Mouse (Mus musculus) intestine, embryonic 16.5 days (tissue): ENCODE measurements around the gene Lce1b. TPM values are rescaled to one million over a fixed set of nuclear protein-coding genes. Genes with fewer than 3 reads are reported as not detected.
"Not testable (repeated sequence)": the region's sequence is repeated elsewhere in the genome, so short reads cannot be mapped to it uniquely, and the experiment has no call there.

Experiments used
- ATAC-seq: fragments of 200-750 bp; cut with Nextera tagmentation; 2 replicates; pipeline ENCODE4 v1.8.0; 2017; ENCODE audit warnings: moderate TSS enrichment, moderate library complexity
- H3K27ac ChIP-seq: fragments of 300-500 bp; sonication (generic); 2 replicates; pipeline ENCODE4 v1.5.1; 2014; ENCODE audit warnings: mild to moderate bottlenecking, low read length
- H3K27me3 ChIP-seq: fragments of 300-500 bp; sonication (generic); replicated peaks from 2 replicates; pipeline ENCODE4 v1.6.1; 2014; ENCODE audit warnings: low read length, control low read depth, mixed read lengths; ENCODE audit not compliant: control insufficient read depth, insufficient read depth
- H3K36me3 ChIP-seq: fragments of 300-500 bp; sonication (generic); 2 replicates; pipeline ENCODE4 v1.6.1; 2014; ENCODE audit warnings: low read length, control low read depth; ENCODE audit not compliant: control insufficient read depth, insufficient read depth
- H3K4me1 ChIP-seq: fragments of 300-500 bp; sonication (generic); 2 replicates; pipeline ENCODE4 v1.6.1; 2014; ENCODE audit warnings: low read length, control low read depth, mixed read lengths; ENCODE audit not compliant: control insufficient read depth, insufficient read depth
- H3K4me2 ChIP-seq: fragments of 300-500 bp; sonication (generic); 2 replicates; pipeline ENCODE4 v1.6.1; 2014; ENCODE audit warnings: low read depth, low read length, control low read depth
- H3K4me3 ChIP-seq: fragments of 300-500 bp; sonication (generic); 2 replicates; pipeline ENCODE4 v1.5.1; 2014; ENCODE audit warnings: mild to moderate bottlenecking, low read length
- H3K9ac ChIP-seq: fragments of 300-500 bp; sonication (generic); 2 replicates; pipeline ENCODE4 v1.6.1; 2014; ENCODE audit warnings: low read depth, low read length
- H3K9me3 ChIP-seq: fragments of 300-500 bp; sonication (generic); 2 replicates; pipeline ENCODE4 v1.6.1; 2016; ENCODE audit warnings: low read length, control low read depth; ENCODE audit not compliant: control insufficient read depth
- WGBS: fragments of 180-500 bp; shearing (Covaris S2); extraction: QIAGEN DNeasy Blood & Tissue Kit; methylation state at CpG from one replicate; pipeline ENCODE4 v1.1.7; 2014; 5-methylcytosine and 5-hydroxymethylcytosine counted together
- polyA plus RNA-seq: library from polyadenylated mRNA; unstranded; fragments of >200 nt; fragmentation: Nextera tagmentation; extraction: Ambion mirVana; gene quantifications from 2 replicates; pipeline ENCODE4 v1.2.1, GENCODE M21; 2015

Gene Lce1b
- not detected in 2 replicates for polyA plus RNA-seq

- Histone ChIP-seq H3K4me2 (no peak within 1 kb of the TSS), H3K4me1 (no peaks in the 10 kb centered on the region), H3K9ac (no peak within 1 kb of the TSS), H3K27me3 (no peaks in the 10 kb centered on the region), H3K9me3 (no peaks in the 10 kb centered on the region), H3K36me3 (no peaks in the 10 kb centered on the region), H3K4me3 (no peak within 1 kb of the TSS), H3K27ac (no peak within 1 kb of the TSS)
- no peak for ATAC-seq
These were observed at the start of gene Lce1b for GRCm38 (mm10) chr3:92656826-92657225. TSS of gene Lce1b (minus strand) at chr3:92656926.

GRCm38 (mm10) chr3:92694613-92695012, 37.9 kb upstream of the Lce1b start:
- 31% methylated on average over 1 of the region's 1 CpGs for WGBS
- H3K36me3 ChIP-seq: no peaks in the 10 kb centered on the region
- ATAC-seq: no peak
- H3K4me2 ChIP-seq: no peak overlapping the region
- H3K27me3 ChIP-seq: no peaks in the 10 kb centered on the region
- no peak overlapping the region for H3K4me3 ChIP-seq
- H3K27ac ChIP-seq: no peak overlapping the region
- no peak overlapping the region for H3K9ac ChIP-seq
- no peaks in the 10 kb centered on the region for H3K4me1 ChIP-seq
- no peaks in the 10 kb centered on the region for H3K9me3 ChIP-seq

- no peak overlapping the region for H3K4me2 ChIP-seq
- H3K4me1 ChIP-seq: no peaks in the 10 kb centered on the region
- no peak overlapping the region for H3K4me3 ChIP-seq
- no peak overlapping the region for H3K9ac ChIP-seq
- no peak for ATAC-seq
- H3K36me3 ChIP-seq: no peaks in the 10 kb centered on the region
- no peak overlapping the region for H3K27ac ChIP-seq
- H3K27me3 ChIP-seq: no peaks in the 10 kb centered on the region
- H3K9me3 ChIP-seq: no peaks in the 10 kb centered on the region
These were observed 35.0 kb upstream of the Lce1b start for GRCm38 (mm10) chr3:92691688-92692087.

GRCm38 (mm10) chr3:92689154-92689553, 32.4 kb upstream of the Lce1b start:
- 78% methylated on average over 16 of the region's 16 CpGs for WGBS
- not testable (repeated sequence) for H3K9ac ChIP-seq, H3K27me3 ChIP-seq, H3K4me3 ChIP-seq, H3K36me3 ChIP-seq, ATAC-seq, H3K9me3 ChIP-seq, H3K27ac ChIP-seq, H3K4me2 ChIP-seq, H3K4me1 ChIP-seq

GRCm38 (mm10) chr3:92687110-92687509, 30.4 kb upstream of the Lce1b start, which contains the start of gene Lce1d:
TSS of gene Lce1d (minus strand) at chr3:92687210.
- ATAC-seq: no peak
- H3K36me3 ChIP-seq: no peaks in the 10 kb centered on the region
- no peak within 1 kb of the TSS for H3K4me3 ChIP-seq
- no peaks in the 10 kb centered on the region for H3K27me3 ChIP-seq
- H3K4me1 ChIP-seq: no peaks in the 10 kb centered on the region
- H3K27ac ChIP-seq: no peak within 1 kb of the TSS
- H3K4me2 ChIP-seq: no peak within 1 kb of the TSS
- H3K9ac ChIP-seq: no peak within 1 kb of the TSS
- H3K9me3 ChIP-seq: no peaks in the 10 kb centered on the region
- 68% methylated on average over 2 of the region's 2 CpGs for WGBS

- Histone ChIP-seq H3K4me1 (no peaks in the 10 kb centered on the region), H3K4me2 (no peak within 1 kb of the TSS), H3K9me3 (no peaks in the 10 kb centered on the region), H3K27me3 (no peaks in the 10 kb centered on the region), H3K9ac (no peak within 1 kb of the TSS), H3K4me3 (no peak within 1 kb of the TSS), H3K36me3 (no peaks in the 10 kb centered on the region), H3K27ac (no peak within 1 kb of the TSS)
- no peak for ATAC-seq
- 89% methylated on average over 4 of the region's 4 CpGs for WGBS
These were observed 22.2 kb upstream of the Lce1b start, which contains the start of gene Lce1c for GRCm38 (mm10) chr3:92678947-92679346. TSS of gene Lce1c (plus strand) at chr3:92679247.

GRCm38 (mm10) chr3:92670215-92670614, 13.5 kb upstream of the Lce1b start, which contains the start of gene Lce1a2:
TSS of gene Lce1a2 (minus strand) at chr3:92670315.
- no peaks in the 10 kb centered on the region for H3K4me1 ChIP-seq
- H3K4me2 ChIP-seq: no peak within 1 kb of the TSS
- H3K9me3 ChIP-seq: no peaks in the 10 kb centered on the region
- H3K27ac ChIP-seq: no peak within 1 kb of the TSS
- H3K9ac ChIP-seq: no peak within 1 kb of the TSS
- no peaks in the 10 kb centered on the region for H3K36me3 ChIP-seq
- H3K27me3 ChIP-seq: no peaks in the 10 kb centered on the region
- ATAC-seq: no peak
- H3K4me3 ChIP-seq: no peak within 1 kb of the TSS

- H3K27ac ChIP-seq: no peak within 1 kb of the TSS
- H3K36me3 ChIP-seq: no peaks in the 10 kb centered on the region
- no peaks in the 10 kb centered on the region for H3K27me3 ChIP-seq
- H3K9me3 ChIP-seq: no peaks in the 10 kb centered on the region
- ATAC-seq: no peak
- H3K9ac ChIP-seq: no peak within 1 kb of the TSS
- H3K4me2 ChIP-seq: no peak within 1 kb of the TSS
- no peak within 1 kb of the TSS for H3K4me3 ChIP-seq
- 81% methylated on average over 1 of the region's 1 CpGs for WGBS
- H3K4me1 ChIP-seq: no peaks in the 10 kb centered on the region
These were observed 8.5 kb downstream of the Lce1b start, which contains the start of gene Lce1a1 for GRCm38 (mm10) chr3:92648207-92648606. TSS of gene Lce1a1 (minus strand) at chr3:92648307.

- H3K9me3 ChIP-seq: no peaks in the 10 kb centered on the region
- H3K27me3 ChIP-seq: no peaks in the 10 kb centered on the region
- H3K4me3 ChIP-seq: no peak overlapping the region
- ATAC-seq: no peak
- H3K4me1 ChIP-seq: no peaks in the 10 kb centered on the region
- WGBS: 94% methylated on average over 15 of the region's 15 CpGs
- no peak overlapping the region for H3K27ac ChIP-seq
- H3K9ac ChIP-seq: no peak overlapping the region
- no peaks in the 10 kb centered on the region for H3K36me3 ChIP-seq
- no peak overlapping the region for H3K4me2 ChIP-seq
These were observed 16.9 kb downstream of the Lce1b start for GRCm38 (mm10) chr3:92639854-92640253.

- no peaks in the 10 kb centered on the region for H3K9me3 ChIP-seq
- H3K36me3 ChIP-seq: no peaks in the 10 kb centered on the region
- 62% methylated on average over 3 of the region's 3 CpGs for WGBS
- ATAC-seq: peak; percentile 89
- H3K27me3 ChIP-seq: no peaks in the 10 kb centered on the region
- no peak overlapping the region for H3K4me2 ChIP-seq
- 0 out of 2 replicates have a peak overlapping the region, but pooled peaks have one; percentile 23 for H3K27ac ChIP-seq
- no peak overlapping the region for H3K9ac ChIP-seq
- H3K4me3 ChIP-seq: no peak overlapping the region
- no peaks in the 10 kb centered on the region for H3K4me1 ChIP-seq
These were observed 18.1 kb downstream of the Lce1b start for GRCm38 (mm10) chr3:92638653-92638991.
